In genomic region chr10:18506501-18506946, GRCm38 (mm10) we compare ENCODE assay signal across 9 mouse cellular contexts. TPM values are rescaled to one million over a fixed set of nuclear protein-coding genes. Genes with fewer than 3 reads are reported as not detected.
DNase-seq lines count a peak whose midpoint lies in the region; ATAC-seq and TF ChIP-seq lines count a peak whose summit lies in the region.
"Had no signal": no experiment of that assay in that cellular context is flagged by ENCODE, and none has a peak within 500 bp of the region (broad histone marks: within the 10 kb centered on the region; RNA-seq: fewer than 3 reads in every experiment).

No protein-coding gene starts in this region.

- no peaks in the 10 kb centered on the region; the same call in 1 of the 2 replicates for H3K36me3 ChIP-seq in kidney, adult 2 months (ENCODE audit: control insufficient read depth, insufficient read depth, low read length)
- no peaks in the 10 kb centered on the region for H3K36me3 ChIP-seq in forebrain, postnatal 0 days (ENCODE audit: insufficient read depth)
- H3K36me3 ChIP-seq in thymus, adult 2 months (ENCODE audit: control insufficient read depth, insufficient read depth, low read length): no peaks in the 10 kb centered on the region
- H3K36me3 ChIP-seq: liver, embryonic 12.5 days had no signal

- no peak for ATAC-seq in forebrain, postnatal 0 days
- ATAC-seq: liver, embryonic 12.5 days had no signal

- no peak for TF ChIP-seq CTCF in kidney, adult 2 months (conservative IDR thresholded peaks at IDR 0.05; ENCODE audit: insufficient read depth, insufficient read length, low read depth, low read length)
- no peak for TF ChIP-seq CTCF in forebrain, postnatal 0 days (IDR thresholded peaks at IDR 0.05; ENCODE audit: low read depth)
- TF ChIP-seq CTCF in thymus, adult 2 months (IDR thresholded peaks at IDR 0.05; ENCODE audit: borderline replicate concordance, control insufficient read depth, extremely low read depth, insufficient read depth, low read length, poor library complexity): no peak

- no peak overlapping the region for H3K9ac ChIP-seq in forebrain, postnatal 0 days
- H3K9ac ChIP-seq: liver, embryonic 12.5 days had no signal

- no peak overlapping the region for H3K4me3 ChIP-seq in kidney, adult 2 months (ENCODE audit: insufficient read depth, low read depth, low read length)
- H3K4me3 ChIP-seq in forebrain, postnatal 0 days (ENCODE audit: low read depth, low read length): no peak overlapping the region
- H3K4me3 ChIP-seq in thymus, adult 2 months (ENCODE audit: control insufficient read depth, insufficient read depth, low read length): no peak overlapping the region
- H3K4me3 ChIP-seq: liver, embryonic 12.5 days had no signal

- peak; percentile 22 for DNase-seq in kidney, postnatal 10 days
- no peak for DNase-seq in kidney, adult 2 months
- peak; percentile 70 for DNase-seq in ZHBTc4 (ENCODE audit: low read depth, low spot score)
- DNase-seq in forebrain, postnatal 0 days: no peak
- peak; percentile 62 for DNase-seq in thymus, adult 2 months
- no peak for DNase-seq in adipocyte (ENCODE audit: low spot score)
- DNase-seq in retina, postnatal 1 day: no peak
- DNase-seq: cerebellum, adult 2 months had no signal

- 49% methylated on average over 6 of the region's 6 CpGs for WGBS in kidney, adult 2 months
- WGBS in forebrain, postnatal 0 days: 31% methylated on average over 6 of the region's 6 CpGs
- WGBS in thymus, adult 2 months: 30% methylated on average over 6 of the region's 6 CpGs

- no peak for TF ChIP-seq POLR2A in kidney, adult 2 months (IDR thresholded peaks at IDR 0.05; ENCODE audit: low read depth, low read length)
- TF ChIP-seq POLR2A in thymus, adult 2 months (IDR thresholded peaks at IDR 0.05; ENCODE audit: control insufficient read depth, extremely low read depth, insufficient read depth, low read length, poor library complexity): no peak

- no peak overlapping the region for H3K4me2 ChIP-seq in forebrain, postnatal 0 days (ENCODE audit: low read depth)
- H3K4me2 ChIP-seq: liver, embryonic 12.5 days had no signal

- H3K27ac ChIP-seq in kidney, adult 2 months (ENCODE audit: insufficient read depth, low read depth, low read length): no peak overlapping the region
- 0 out of 2 replicates have a peak overlapping the region, but pooled peaks have one; percentile 9 for H3K27ac ChIP-seq in forebrain, postnatal 0 days (ENCODE audit: low read depth, low read length)
- peak overlapping the region; percentile 56 for H3K27ac ChIP-seq in thymus, adult 2 months (ENCODE audit: control insufficient read depth, insufficient read depth, low read length)
- H3K27ac ChIP-seq: liver, embryonic 12.5 days had no signal

- H3K9me3 ChIP-seq in forebrain, postnatal 0 days (ENCODE audit: low read length): no peaks in the 10 kb centered on the region
- H3K9me3 ChIP-seq: liver, embryonic 12.5 days had no signal

- H3K4me1 ChIP-seq in kidney, adult 2 months (ENCODE audit: control insufficient read depth, insufficient read depth, low read length): peaks cover 7% of the 10 kb centered on the region; the same call in 1 of the 2 replicates
- no peaks in the 10 kb centered on the region; the same call in 1 of the 2 replicates for H3K4me1 ChIP-seq in forebrain, postnatal 0 days (ENCODE audit: insufficient read depth)
- peaks cover 38% of the 10 kb centered on the region for H3K4me1 ChIP-seq in thymus, adult 2 months (replicated peaks; ENCODE audit: control insufficient read depth, insufficient read depth, low read length)
- H3K4me1 ChIP-seq: liver, embryonic 12.5 days had no signal

- no peaks in the 10 kb centered on the region for H3K27me3 ChIP-seq in kidney, adult 2 months (replicated peaks; ENCODE audit: control insufficient read depth, insufficient read depth, low read length)
- no peaks in the 10 kb centered on the region for H3K27me3 ChIP-seq in forebrain, postnatal 0 days (ENCODE audit: insufficient read depth, low read length)
- no peaks in the 10 kb centered on the region for H3K27me3 ChIP-seq in thymus, adult 2 months (ENCODE audit: control insufficient read depth, insufficient read depth, low read length)
- H3K27me3 ChIP-seq: liver, embryonic 12.5 days had no signal

RNA-seq across cellular contexts. Expression of gene Hebp2, which starts 39.4 kb away (rescaled TPM):
- 1.9 and 2.9 TPM in 2 replicates for polyA plus RNA-seq in kidney, adult 2 months (2012; rRNA removed)
- 3.8 and 6.3 TPM in 2 replicates for total RNA-seq in forebrain, postnatal 0 days (2014; rRNA removed)
- 7.7 and 8.8 TPM in 2 replicates for polyA plus RNA-seq in forebrain, postnatal 0 days (2015; fragmentation: Nextera tagmentation; extraction: Ambion mirVana)
- 0.46 and 0.66 TPM in 2 replicates for polyA plus RNA-seq in thymus, adult 2 months (2012; rRNA removed)

Comparison
In these comparisons a context has a peak if more than half of its experiments do, and no peak if none do; other contexts are left out.
1. DNase-seq: peak in kidney, postnatal 10 days (single experiment), ZHBTc4 (single experiment) and thymus, adult 2 months (single experiment); none in kidney, adult 2 months (single experiment), forebrain, postnatal 0 days (single experiment), adipocyte (single experiment) and retina, postnatal 1 day (single experiment).